Mouse (Mus musculus) monocyte, adult 2 months (primary cell): Measurements from ENCODE around the gene Alpk3.

Source experiments
- DNase-seq, 2 experiments: peaks; one replicate each; pipeline ENCODE4 v3.0.0; 2022; ENCODE audit warnings: low spot score in 2 of 2, low read depth in 1 of 2

The Alpk3 gene

DNA sequence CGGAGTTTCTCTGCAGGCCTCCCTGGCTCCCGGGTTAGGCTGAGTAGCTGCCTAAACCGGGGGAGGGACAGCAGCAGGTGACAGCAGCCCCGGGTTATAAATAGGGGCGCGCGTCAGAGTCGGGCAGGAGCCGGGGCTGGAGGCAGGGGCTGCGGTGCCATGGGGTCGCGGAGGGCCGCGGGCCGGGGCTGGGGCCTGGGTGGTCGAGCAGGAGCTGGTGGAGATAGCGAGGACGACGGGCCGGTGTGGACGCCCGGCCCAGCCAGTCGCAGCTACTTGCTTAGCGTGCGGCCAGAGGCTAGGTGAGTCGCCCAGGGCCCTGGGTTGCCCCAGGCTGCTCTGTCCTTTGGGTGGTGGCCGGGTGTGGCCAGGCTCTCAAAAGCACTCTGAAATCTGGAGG is at the start of gene Alpk3:
Gene Alpk3 (plus strand): TSS at position 130 of the 400 bp plus-strand sequence.
- no peak for DNase-seq

DNA sequence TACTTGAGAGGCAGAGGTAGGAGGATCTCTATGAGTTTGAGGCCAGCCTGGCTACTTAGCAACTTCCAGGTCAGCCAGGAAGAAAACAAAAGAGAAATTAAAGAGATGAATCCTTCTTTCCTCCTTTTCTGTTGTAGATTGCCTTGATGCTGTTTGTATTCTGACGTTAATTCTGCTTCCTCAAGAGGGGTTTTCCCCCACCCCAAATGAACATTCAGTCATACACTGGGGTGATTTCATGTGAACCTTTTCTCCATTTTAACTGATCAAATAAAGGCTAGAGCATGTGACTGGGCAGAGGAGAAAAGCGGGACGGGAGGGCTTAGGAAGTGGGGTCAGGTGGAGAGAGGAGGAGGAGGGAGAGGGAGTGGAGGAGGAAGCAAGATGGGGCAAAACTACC is 49.1 kb upstream of the Alpk3 start:
- no peak for DNase-seq

DNA sequence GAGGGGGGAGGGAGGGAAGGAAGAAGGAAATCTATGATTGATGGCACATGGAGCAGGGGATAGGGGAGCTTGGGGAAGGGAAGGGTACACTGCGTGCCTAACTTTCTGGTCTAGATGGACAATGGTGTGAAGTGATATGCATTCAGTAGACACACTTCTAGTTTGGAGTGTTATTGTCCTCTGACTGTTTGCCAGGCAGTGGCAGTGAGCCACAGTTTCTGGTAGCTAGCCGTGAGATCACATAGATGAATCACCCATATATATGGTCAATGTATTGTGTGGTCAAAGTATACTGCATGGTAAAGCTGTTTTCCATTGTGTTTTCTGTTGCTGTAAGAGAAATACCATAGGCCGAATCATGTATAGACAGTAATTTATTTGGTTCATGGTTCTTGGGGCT is 45.8 kb upstream of the Alpk3 start:
- no peak for DNase-seq

DNA sequence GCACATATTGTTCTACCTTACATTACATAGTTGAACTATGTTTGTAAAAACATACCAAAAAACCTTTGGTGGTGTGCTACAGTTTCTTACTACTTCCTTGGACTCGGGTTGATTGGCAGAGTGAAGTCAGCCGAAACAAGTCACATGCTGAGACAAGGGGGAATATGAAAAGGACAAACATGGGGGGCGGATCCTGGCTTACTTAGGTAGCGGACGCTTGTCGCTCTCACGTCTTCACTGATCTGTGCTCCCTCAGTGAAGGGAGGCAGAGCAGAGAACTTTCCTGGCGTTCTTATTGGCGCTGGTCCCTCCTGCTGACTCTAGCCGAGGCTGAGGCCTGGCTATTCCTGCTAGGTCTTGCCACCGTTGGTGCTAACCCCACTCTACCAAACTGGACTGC is 37.1 kb upstream of the Alpk3 start:
- no peak for DNase-seq

DNA sequence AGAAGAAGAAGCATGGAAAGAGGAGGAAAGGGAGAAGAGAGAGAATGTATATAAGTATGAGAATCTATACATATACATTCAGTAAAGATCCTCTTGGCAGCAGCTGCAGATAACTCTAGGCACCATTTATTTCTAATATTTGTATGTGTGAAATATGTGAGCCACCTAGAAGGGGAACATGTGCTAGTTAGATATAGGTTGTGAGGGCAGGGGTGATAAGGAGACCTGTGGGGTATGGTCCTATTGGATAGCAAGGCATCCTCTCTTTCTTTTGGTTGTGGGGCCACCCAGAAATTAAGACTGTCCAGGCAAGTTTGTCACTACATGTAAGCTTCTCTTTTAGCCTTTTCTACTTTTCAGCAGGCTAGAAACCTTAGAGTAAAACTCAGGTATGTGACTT is 34.7 kb upstream of the Alpk3 start:
- no peak for DNase-seq

DNA sequence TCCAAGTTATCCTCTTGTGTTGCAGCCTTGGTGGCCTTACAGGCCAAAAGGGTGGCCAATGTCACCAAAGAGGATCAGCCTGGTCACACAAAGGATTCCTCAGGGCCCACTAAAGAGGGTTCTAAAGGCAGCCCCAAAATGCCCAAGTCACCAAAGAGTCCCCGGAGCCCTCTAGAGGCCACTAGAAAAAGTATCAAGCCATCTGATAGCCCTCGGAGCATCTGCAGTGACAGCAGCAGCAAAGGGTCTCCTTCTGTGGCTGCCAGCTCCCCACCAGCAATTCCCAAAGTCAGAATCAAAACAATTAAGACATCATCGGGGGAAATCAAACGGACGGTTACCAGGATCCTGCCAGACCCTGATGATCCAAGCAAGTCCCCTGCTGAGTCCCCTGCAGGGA is 33.3 kb upstream of the Alpk3 start:
- DNase-seq = no peak

DNA sequence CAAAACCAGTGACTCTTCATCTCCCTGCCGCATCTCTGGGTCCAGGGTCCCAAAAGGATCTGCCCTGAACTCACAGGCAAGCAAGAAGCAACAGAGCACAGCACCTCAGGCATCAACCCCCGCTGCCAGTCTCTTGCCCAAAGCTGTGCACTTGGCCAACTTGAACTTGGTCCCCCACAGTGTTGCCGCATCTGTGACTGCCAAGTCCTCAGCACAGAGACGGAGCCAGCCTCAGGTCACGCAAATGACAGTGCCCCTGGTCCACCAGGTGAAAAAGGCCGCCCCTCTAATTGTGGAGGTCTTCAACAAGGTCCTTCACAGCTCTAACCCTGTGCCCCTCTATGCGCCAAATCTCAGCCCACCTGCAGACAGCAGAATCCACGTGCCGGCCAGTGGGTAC is 32.7 kb upstream of the Alpk3 start:
- DNase-seq = no peak

DNA sequence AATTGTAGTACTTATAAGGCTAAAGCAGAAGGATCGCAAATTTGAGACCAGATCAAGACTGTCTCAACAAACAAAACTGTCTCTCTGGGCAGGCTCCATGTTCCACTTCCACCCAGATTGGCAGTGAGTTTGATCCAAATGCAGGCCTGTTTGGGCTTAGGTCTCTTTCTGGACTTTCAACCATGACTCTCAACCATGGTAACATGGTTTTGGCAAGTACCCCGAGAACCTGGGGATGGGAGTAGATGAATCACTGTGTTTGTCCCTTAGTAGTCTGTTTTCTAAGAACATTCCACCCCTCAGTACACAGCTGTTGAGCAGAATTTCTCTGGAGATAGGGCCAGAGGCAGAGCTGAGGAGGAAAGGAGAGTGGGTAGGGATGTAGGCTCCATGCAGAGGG is 31.6 kb upstream of the Alpk3 start:
- DNase-seq = no peak

DNA sequence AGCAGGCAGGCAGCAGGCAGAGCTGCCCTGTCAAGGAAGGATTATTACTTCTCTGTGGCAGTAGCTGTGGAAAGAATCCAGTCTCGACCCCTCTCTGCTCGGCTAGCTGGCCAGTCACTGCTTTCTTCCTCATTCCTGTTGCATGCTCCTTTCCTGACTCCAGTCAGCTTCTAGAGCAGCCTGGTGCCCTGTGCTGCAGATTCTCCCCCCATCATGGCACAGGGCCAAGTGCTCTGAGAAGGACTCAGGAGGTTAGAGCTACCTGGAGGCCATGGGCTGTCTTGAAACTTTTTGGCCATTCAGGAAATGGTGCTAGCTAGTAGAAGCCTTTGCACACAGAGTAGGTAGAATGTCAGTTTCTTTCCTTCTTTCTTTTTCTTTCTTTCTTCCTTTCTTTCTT is 17.7 kb upstream of the Alpk3 start:
- no peak for DNase-seq

DNA sequence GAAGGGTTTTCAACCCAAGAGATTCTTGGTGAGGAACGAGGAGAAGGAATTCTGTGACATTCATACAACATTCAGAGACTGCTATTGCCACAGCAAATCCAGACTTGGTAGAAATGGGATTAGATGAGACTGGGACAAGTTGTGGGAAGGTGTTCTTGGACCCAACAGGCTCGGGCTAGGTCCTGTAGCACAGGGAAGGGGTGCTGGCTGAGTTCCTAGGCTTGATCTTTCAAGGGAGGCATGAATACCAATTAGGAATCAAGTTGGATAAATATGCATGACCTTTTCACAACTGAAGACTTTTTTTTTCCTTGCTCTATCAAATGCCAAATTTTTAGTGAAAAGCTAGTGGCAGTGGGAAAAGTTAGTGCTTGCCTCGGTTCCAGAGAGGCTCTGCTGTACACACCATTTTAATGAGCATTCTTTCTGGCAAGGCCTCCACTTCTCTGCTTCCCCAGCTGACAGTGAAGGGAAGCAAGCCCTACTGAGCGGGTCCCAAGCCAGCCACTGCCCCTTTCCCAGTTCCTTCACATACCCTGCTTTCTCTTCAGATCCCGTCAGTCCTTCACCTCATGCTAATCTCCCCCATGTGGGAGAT is 14.3 kb upstream of the Alpk3 start:
- no peak for DNase-seq

DNA sequence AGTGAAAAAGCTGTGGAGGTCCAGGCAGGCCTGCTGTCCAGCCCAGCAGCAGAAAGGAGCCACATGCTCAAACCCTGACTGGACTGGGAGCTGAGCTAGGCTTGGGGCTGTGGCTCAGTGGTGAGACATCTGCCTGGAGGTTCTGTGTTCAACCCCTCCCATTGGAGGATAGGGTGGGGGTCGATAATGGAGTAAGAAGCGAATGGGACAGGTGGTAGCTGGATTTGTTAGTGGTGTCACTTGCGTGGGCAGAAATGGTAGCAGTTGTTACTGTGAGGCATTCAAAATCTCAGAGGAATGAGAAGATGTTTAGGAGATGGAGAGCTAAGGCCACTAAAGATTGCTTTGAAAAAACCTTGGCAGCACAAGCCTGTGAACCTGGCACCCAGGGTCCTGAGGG is 9.6 kb upstream of the Alpk3 start:
- no peak for DNase-seq

DNA sequence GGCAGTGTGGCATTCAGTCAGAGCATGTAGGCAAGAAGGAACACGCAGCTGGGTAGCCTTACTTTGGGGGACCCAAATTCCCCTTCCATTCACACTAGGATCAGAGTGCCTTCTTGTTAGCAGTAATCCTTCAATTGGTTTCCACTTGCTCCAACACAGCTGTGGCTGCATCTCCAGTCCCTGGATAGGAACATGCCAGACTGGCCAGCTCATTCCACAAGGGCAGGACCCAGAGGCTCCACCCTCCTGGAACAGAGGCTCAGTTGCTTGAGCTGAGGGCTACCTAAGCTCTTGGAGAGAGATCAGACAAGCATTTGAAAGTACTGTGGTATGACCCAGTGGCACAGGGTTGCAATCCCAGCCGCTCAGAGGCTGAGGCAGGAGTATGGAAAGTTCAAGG is 8.9 kb upstream of the Alpk3 start:
- DNase-seq = no peak

DNA sequence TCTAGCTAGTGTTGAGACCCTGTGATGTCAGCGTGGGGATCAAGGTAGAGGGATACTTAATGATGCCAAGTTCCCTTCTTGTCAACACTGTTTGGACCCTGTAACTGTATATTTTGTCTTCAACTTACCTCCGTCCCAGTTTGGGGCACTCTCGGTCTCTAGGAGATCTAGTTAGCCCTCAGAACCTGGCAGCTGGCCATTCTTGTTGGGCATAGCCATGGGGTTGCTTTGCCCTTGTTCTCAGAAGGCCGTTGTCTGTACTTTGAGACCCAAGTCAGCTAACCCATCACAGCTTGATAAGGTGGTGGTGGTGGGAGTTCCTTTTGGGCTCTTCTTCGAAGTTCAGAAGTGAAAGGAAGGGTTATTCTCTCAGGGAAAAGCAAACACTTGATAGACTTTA is 7.4 kb upstream of the Alpk3 start:
- no peak for DNase-seq

DNA sequence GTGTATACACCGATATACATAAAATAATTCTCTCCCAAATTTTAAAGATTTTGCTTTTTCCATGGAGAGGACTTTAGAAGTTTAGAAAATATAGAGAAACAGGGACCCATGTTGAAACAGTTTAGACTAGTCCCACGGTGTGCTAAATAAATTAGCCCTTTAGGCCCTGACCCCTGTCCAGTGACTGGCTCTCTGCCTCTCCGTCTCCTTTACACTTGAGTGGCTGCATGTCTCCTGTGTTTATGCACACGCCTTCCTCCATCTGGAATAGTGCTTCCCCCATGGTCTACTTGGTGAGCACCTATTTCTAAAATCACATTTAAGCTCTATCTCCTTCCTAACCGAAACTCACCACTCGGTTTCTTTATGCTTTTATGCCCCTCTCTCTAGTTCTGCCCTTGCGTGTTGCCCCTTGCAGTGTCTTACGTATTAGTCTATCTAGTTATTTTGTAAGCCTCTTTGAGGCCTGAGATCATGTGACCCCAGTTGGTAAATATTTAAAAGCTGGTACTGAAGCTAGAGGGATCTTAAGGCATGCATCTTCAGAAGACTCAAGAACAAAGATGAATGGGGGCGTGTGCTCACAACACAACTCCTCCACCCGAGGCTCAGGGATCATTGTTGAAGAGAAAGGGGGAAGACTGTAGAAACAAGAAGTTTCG is 1.6 kb upstream of the Alpk3 start:
- DNase-seq = no peak

DNA sequence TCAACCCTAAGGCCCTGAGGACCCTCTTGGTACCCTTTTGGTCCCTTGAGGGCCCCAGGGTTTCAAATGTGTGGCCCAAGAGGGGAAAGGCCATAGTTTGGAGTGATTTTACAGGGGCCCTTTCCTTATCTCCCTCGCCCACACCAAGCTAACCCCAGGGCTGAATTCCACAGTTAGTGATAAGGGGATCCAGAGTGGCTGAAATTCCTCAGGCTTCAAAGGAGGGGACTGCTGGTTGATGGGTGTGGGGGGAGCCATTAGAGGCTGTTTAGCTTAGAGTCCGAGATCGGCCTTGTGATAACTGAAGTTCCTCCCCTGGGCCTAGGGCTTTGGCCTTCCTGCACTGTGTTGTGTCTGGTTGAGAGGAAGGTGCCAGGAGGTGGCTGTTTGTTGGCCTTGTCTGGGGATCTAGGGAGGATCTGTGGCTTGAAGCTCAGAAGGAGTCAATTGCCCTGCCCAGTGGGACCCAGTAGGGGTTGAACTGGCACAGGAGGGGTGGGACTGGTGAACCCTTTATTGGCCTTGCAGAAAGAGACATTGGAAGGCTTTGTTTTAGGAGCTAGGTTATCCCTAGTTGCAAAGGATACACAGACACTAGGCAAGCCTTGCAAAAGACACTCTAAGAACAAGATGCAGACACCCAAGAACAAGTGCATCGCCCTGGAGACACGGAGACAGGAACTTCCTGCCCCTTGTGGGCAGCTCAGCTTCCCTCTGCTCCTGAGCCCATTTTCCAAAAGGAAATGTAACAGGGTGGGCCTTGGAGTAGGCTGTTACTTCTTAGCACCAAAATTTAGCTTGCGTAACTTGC is 706 bp downstream of the Alpk3 start:
- DNase-seq = no peak

DNA sequence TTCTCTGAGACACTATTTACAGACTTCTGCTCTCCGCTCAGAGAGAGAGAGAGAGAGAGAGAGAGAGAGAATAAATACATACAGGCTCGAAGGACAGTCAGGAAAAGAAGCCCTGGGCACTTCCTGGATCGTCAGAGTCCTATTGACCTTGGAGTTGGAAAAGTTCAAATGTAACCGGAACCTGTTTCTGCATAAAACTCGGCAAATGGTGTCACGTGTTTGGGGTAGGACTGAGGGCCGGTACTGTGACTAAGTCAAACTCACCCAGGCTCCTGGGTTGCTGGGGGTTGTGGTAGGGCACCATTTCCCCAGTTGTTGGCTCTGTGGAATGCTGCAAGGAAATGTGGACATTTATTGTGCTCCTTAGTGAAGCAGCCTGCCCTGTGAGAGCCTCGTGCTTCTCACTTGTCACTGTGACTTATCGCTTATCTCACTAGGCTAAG is 1.3 kb downstream of the Alpk3 start:
- no peak for DNase-seq

DNA sequence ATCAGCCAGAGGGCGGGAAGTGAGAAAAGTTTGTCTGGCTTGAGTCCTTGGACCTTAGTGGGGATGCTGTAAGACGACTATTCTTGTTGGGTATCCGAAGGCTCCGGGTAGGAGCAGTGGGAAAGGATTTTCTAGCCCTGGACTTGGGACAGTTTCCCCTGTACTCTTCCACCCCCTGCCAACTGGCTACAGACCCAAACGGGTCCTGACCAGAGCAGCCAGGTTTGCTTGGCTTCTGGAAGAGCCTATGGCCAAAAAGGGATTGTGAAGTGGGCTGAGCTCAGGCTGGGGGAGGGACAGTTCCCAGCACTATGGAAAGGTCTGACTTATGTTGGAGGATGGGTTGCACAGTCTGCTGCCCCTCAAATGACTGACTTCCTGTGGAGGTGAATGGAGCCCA is 2.0 kb downstream of the Alpk3 start:
- DNase-seq = no peak

DNA sequence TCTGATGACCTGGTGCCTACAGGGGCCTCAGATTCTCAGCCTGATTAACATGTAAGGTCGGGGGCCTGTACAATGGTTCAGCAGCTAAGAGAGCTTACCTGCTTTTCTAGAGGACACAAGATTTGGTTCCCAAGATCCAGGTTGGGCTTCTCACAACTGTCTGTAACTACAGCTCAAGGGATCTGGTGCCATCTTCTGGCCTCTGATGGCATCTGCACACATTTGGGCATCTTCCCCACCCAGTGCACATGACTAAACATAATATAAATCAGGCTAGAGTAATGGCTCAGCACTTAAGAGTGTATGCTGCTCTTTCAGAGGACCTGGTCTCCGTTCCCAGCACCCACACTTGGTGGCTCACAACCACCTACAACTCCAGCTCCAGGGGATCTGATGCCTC is 3.5 kb downstream of the Alpk3 start:
- DNase-seq = no peak

DNA sequence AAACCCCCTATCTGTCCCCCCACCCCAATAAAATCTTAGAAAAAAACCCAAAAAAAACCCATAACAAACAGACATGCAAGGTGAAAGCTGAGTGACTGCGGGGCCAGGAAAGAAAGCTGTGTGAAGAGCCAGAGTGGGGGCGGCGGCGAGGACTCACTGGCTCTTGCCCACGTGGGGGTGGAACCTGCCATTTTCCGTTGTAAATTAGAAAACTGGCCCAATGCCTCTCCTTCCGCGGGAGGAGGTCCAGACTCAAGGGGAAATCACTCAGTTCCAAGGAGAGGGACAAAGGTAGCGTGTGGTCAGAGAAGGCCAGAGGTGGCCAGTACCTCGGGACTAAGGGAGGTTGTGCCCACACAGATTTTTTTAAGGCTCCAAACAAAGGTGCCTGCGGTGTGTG is 4.5 kb downstream of the Alpk3 start:
- DNase-seq = no peak

DNA sequence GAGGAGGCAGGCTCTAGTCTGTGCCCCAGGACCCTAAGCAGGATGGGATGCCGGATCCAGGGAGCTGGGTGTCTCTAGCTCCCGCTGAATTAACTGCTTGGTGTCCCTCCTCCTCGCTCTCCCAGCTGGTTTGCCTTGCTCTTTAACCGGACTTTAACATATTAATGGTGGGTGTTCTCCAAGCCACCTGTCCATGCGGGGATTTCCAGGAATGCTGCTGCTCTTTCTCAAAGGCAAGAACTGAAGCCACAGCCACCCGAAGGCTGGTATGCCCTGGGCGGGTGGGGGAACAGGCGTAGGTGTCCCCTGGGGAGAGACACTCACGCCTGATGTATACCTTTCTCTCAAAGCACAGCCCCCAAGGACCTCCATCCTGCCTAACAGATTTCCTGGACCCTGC is 5.9 kb downstream of the Alpk3 start:
- no peak for DNase-seq

DNA sequence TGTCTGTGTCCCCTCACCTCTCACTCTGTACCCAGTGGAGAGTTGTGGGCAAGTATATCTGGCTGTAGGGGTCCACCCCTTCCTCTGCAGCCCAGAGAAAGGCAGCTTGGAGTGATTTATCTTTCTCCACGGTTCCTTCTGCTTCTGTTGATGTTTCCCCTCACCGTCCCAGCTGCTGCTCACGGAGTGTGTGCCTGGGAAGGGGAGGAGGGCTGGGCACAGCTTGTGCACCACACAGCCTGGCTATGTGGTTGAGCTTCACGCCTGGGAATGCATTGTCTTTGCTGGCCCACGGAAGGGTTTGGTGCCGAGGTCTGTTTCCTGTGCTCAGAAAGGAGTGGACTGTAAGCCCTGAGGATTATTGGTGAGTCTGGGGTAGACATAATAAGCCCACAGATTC is 9.3 kb downstream of the Alpk3 start:
- no peak for DNase-seq

DNA sequence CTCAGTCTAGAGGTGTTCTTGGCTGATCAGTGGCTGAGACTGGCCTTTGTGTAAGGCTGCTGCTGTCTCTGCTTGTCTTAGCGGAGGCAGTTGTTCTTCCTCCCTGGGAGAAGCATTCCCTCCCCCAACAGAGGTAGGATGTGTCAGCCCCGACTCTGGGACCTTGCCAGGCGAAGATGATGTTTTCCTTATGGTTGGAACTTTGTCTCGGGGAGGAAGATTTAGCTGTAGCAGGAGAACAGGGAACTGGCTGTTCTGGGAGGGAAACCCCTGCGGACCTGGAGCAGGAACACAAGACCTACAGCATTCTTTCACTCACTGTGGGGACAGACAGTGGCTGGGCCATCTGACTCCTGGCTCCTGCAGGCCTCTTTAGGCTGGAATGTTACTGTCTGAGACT is 15.1 kb downstream of the Alpk3 start:
- no peak for DNase-seq

DNA sequence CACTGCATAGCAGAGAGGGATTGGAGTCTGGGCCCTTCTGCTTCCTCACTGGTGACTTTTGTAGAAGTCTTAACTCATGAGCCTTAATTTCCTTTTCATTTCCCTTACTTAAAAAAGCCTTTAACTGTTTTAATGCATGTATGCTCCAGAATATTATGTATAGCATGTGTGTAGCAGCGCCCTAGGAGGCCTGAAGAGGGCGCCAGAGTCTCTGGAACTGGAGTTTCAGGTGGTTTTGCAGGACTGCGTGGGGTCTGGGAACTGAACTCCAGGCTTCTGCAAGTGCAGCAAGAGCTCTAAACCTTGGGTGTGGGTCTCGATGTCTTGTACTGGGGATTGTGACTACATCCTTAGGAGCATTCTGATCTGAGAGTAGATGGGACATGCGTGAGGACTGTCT is 15.9 kb downstream of the Alpk3 start:
- DNase-seq = no peak
